Comparison of ENCODE assay signal across 21 mouse cellular contexts in the genomic region with DNA sequence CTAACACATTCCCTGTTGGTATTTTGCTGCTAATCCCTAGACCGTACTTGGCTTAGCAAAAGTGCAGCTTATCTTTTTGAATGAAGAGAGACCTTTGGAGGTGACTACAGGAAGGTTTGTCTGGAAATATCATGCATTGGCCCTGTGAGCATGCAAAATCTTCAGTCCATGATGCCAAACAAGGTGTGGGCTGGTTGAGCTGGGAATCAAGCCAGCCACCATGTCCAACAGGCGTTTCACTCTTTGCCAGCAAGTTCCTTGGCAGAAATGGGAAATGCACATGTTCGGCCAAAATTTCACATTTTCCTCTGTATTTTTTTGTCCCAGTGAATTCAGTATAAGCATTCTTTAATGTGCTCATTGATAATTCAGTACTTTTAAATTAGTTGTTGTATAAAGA.
DNase-seq lines count a peak whose midpoint lies in the region; ATAC-seq and TF ChIP-seq lines count a peak whose summit lies in the region.
"Had no signal": no experiment of that assay in that cellular context is flagged by ENCODE, and none has a peak within 500 bp of the region (broad histone marks: within the 10 kb centered on the region; RNA-seq: fewer than 3 reads in every experiment).

No protein-coding gene starts in this region.

- no peak overlapping the region for H3K4me2 ChIP-seq in hindbrain, postnatal 0 days (ENCODE audit: low read depth, low read length)
- no peak overlapping the region for H3K4me2 ChIP-seq in hindbrain, embryonic 14.5 days (replicated peaks)
- H3K4me2 ChIP-seq: embryonic facial prominence, embryonic 15.5 days; liver, embryonic 15.5 days had no signal

- no peak overlapping the region for H3K4me3 ChIP-seq in hindbrain, postnatal 0 days (ENCODE audit: low read length)
- no peak overlapping the region for H3K4me3 ChIP-seq in hindbrain, embryonic 14.5 days (replicated peaks; ENCODE audit: low read length)
- H3K4me3 ChIP-seq: embryonic facial prominence, embryonic 15.5 days; gastrocnemius, adult 2 months; heart, embryonic 10.5 days; limb, embryonic 10.5 days; liver, embryonic 15.5 days; midbrain, embryonic 10.5 days had no signal

- no peak overlapping the region for H3K9ac ChIP-seq in hindbrain, postnatal 0 days (replicated peaks; ENCODE audit: low read length)
- no peak overlapping the region for H3K9ac ChIP-seq in hindbrain, embryonic 14.5 days
- H3K9ac ChIP-seq: embryonic facial prominence, embryonic 15.5 days; liver, embryonic 15.5 days had no signal

- no peaks in the 10 kb centered on the region for H3K4me1 ChIP-seq in hindbrain, postnatal 0 days (ENCODE audit: insufficient read depth, low read length)
- no peaks in the 10 kb centered on the region for H3K4me1 ChIP-seq in hindbrain, embryonic 14.5 days (replicated peaks; ENCODE audit: control insufficient read depth, insufficient read depth, low read length)
- H3K4me1 ChIP-seq: embryonic facial prominence, embryonic 15.5 days; heart, embryonic 10.5 days; liver, embryonic 15.5 days; midbrain, embryonic 10.5 days had no signal

- ATAC-seq in hindbrain, postnatal 0 days = no peak
- ATAC-seq in hindbrain, embryonic 14.5 days (ENCODE audit: low FRiP score) = no peak
- ATAC-seq in monocyte, adult 5-6 weeks (replicated peaks; ENCODE audit: insufficient number of reproducible peaks, low FRiP score, low TSS enrichment, poor library complexity, severe bottlenecking) = no peak
- ATAC-seq: hindbrain, embryonic 16.5 days had no signal

- no peaks in the 10 kb centered on the region for H3K36me3 ChIP-seq in hindbrain, postnatal 0 days (ENCODE audit: insufficient read depth, low read length)
- H3K36me3 ChIP-seq in hindbrain, embryonic 14.5 days (replicated peaks; ENCODE audit: control insufficient read depth, insufficient read depth) = no peaks in the 10 kb centered on the region
- H3K36me3 ChIP-seq: embryonic facial prominence, embryonic 15.5 days; heart, embryonic 10.5 days; limb, embryonic 10.5 days; liver, embryonic 15.5 days; midbrain, embryonic 10.5 days had no signal

- WGBS in hindbrain, postnatal 0 days = 60% methylated on average over 3 of the region's 3 CpGs
- 91% methylated on average over 3 of the region's 3 CpGs for WGBS in hindbrain, embryonic 14.5 days

- no peaks in the 10 kb centered on the region for H3K9me3 ChIP-seq in hindbrain, postnatal 0 days (ENCODE audit: low read length)
- H3K9me3 ChIP-seq in hindbrain, embryonic 14.5 days (ENCODE audit: control insufficient read depth, low read length) = no peaks in the 10 kb centered on the region
- H3K9me3 ChIP-seq: embryonic facial prominence, embryonic 15.5 days; heart, embryonic 10.5 days; limb, embryonic 10.5 days; liver, embryonic 15.5 days; midbrain, embryonic 10.5 days had no signal

- no peak for TF ChIP-seq POLR2A in brain, embryonic 14.5 days (IDR thresholded peaks at IDR 0.05; ENCODE audit: borderline replicate concordance, extremely low read depth, insufficient read depth, insufficient read length, poor library complexity, severe bottlenecking)

- no peak for TF ChIP-seq CTCF in hindbrain, postnatal 0 days (IDR thresholded peaks at IDR 0.05; ENCODE audit: low read depth)
- no peak for TF ChIP-seq CTCF in brain, embryonic 14.5 days (IDR thresholded peaks at IDR 0.05; ENCODE audit: borderline replicate concordance, extremely low read depth, insufficient read depth, insufficient read length)

- no peak overlapping the region for H3K27ac ChIP-seq in hindbrain, postnatal 0 days
- no peak overlapping the region for H3K27ac ChIP-seq in hindbrain, embryonic 14.5 days
- H3K27ac ChIP-seq: embryonic facial prominence, embryonic 15.5 days; gastrocnemius, adult 2 months; heart, embryonic 10.5 days; limb, embryonic 10.5 days; liver, embryonic 15.5 days; midbrain, embryonic 10.5 days had no signal

- no peaks in the 10 kb centered on the region for H3K27me3 ChIP-seq in hindbrain, postnatal 0 days (ENCODE audit: insufficient read depth, low read length)
- no peaks in the 10 kb centered on the region for H3K27me3 ChIP-seq in hindbrain, embryonic 14.5 days (ENCODE audit: control insufficient read depth, insufficient read depth, low read length)
- H3K27me3 ChIP-seq: CH12.LX; embryonic facial prominence, embryonic 15.5 days; liver, embryonic 15.5 days had no signal

- DNase-seq in cerebellum, postnatal 10 days = peak; percentile 63 to 67
- DNase-seq in cerebellum, postnatal 4 days (ENCODE audit: low spot score in 2 of 2) = no peak
- DNase-seq in hindbrain, postnatal 0 days (ENCODE audit: low spot score) = peak; percentile 28
- DNase-seq in hindbrain, embryonic 14.5 days (ENCODE audit: low spot score) = no peak
- peak; percentile 41 for DNase-seq in brain, embryonic 14.5 days (ENCODE audit: low read depth)
- DNase-seq in right cerebral cortex, postnatal 10 days (ENCODE audit: low spot score in 2 of 2) = peak; percentile 24 to 25
- DNase-seq in lung, postnatal 14 days = no peak
- DNase-seq: adrenal gland, postnatal 14 days; gastrocnemius, adult 2 months; kidney, adult 18-20 months; kidney, postnatal 25 days; lung, postnatal 36 days; thymus, adult 18-20 months had no signal

Comparison
In these comparisons a context has a peak if more than half of its experiments do, and no peak if none do; other contexts are left out.
1. DNase-seq: peak in cerebellum, postnatal 10 days (2 of 2), hindbrain, postnatal 0 days (single experiment), brain, embryonic 14.5 days (single experiment) and right cerebral cortex, postnatal 10 days (2 of 2); none in cerebellum, postnatal 4 days (0 of 2), hindbrain, embryonic 14.5 days (single experiment) and lung, postnatal 14 days (single experiment).